Mouse (Mus musculus): ENCODE data around the gene Sprr3.
"Not testable (repeated sequence)": the region's sequence is repeated elsewhere in the genome, so short reads cannot be mapped to it uniquely, and the experiment has no call there.

Gene Sprr3

GRCm38 (mm10) chr3:92458620-92459019 lies at the start of gene Sprr3:
TSS of gene Sprr3 (minus strand) at chr3:92458720.
- DNase-seq (ENCODE audit: low read depth, low spot score) = no peak

DNA sequence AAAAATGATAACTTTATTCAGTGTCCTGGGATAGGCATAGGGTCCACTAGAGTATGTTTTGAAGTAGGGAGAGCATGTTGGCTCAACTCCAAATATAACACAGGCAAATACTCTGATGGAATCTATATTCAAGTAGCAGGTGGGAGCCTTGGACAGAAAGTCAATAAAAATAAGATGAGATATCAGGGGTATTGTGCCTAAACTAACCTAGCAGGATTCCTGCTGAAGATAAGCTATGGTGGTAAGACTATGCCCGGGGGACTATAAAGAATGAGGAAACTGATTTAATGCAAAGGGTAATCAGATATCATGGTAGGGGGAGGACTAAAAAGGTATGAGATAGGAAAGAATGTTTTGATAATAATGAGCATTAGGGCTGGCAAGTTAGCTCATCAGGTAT lies 49.7 kb upstream of the Sprr3 start:
- no peak for DNase-seq (ENCODE audit: low read depth, low spot score)

GRCm38 (mm10) chr3:92503528-92503927 lies 45.0 kb upstream of the Sprr3 start:
- DNase-seq (ENCODE audit: low read depth, low spot score) = no peak

GRCm38 (mm10) chr3:92500393-92500792 lies 41.9 kb upstream of the Sprr3 start, which contains the start of gene Sprr4:
TSS of gene Sprr4 (minus strand) at chr3:92500493.
- no peak for DNase-seq (ENCODE audit: low read depth, low spot score)

- not testable (repeated sequence) for DNase-seq (ENCODE audit: low read depth, low spot score)
Observed at GRCm38 (mm10) chr3:92490262-92490661, 31.7 kb upstream of the Sprr3 start.

GRCm38 (mm10) chr3:92486307-92486706 lies 27.8 kb upstream of the Sprr3 start:
- DNase-seq (ENCODE audit: low read depth, low spot score) = no peak

- DNase-seq (ENCODE audit: low read depth, low spot score) = no peak
Observed at GRCm38 (mm10) chr3:92485863-92486262, 27.3 kb upstream of the Sprr3 start, which contains the start of gene Sprr1a. TSS of gene Sprr1a (minus strand) at chr3:92485895.

- not testable (repeated sequence) for DNase-seq (ENCODE audit: low read depth, low spot score)
Observed at GRCm38 (mm10) chr3:92481249-92481648, 22.7 kb upstream of the Sprr3 start.

DNA sequence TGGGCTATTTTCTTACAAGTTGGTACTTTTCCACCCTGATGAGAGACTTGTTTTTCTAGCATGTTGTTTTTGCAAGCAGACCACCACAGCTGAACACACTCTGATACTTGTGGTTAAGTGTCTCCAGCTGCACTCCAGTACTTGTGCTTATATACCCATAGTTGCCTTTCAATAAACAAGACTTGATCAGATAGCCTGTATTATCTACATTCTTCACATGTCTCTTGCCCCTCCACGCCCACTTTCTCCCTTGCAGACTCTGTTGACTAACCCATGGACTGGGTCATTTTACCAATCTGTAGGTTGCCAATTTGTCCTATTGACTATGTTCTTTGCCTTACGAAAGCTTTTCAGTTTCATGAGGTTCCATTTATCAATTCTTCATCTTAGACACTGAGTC lies 11.6 kb upstream of the Sprr3 start:
- DNase-seq (ENCODE audit: low read depth, low spot score) = no peak

DNA sequence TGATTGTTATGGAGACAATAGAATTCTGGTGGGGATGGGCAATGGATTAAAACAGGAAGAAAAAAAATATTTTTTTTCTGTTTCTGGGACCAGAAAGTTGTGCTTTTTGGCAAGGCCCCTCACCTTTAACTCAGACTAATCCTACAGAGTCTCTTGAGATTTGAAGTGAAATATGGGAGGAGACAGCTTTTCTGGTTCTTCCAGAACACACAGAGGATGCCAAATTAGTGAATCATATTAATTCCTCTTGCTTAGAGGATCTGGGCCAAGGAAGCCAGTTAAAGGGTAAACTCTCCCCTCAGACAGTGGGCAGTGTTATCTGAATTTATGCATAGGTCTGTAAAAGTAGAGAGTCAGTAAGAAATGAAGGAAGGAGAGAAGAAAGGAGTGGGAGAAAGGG lies 8.9 kb upstream of the Sprr3 start:
- no peak for DNase-seq (ENCODE audit: low read depth, low spot score)

DNA sequence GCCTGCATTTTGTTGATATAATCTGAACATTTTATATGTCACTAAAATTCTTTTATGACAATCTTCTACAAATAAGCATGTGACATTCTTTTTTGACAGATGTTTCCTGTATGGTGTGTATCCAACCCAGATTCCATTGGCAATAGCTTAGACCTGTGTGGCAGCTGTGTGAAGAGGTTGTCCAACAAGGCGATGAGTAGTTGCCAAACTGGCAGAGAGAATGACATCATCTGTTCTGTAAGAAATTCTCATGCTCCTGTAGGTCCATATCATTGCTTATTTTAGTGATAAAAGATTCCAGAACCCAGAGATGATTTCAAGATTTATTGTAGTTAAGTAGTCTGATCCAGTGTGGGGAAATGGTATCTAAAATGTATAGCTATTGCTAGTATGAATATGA lies 8.1 kb upstream of the Sprr3 start:
- no peak for DNase-seq (ENCODE audit: low read depth, low spot score)

- no peak for DNase-seq (ENCODE audit: low read depth, low spot score)
Observed at GRCm38 (mm10) chr3:92455151-92455550, 3.4 kb downstream of the Sprr3 start.

GRCm38 (mm10) chr3:92440177-92440576 lies 18.3 kb downstream of the Sprr3 start:
- DNase-seq (ENCODE audit: low read depth, low spot score) = no peak

DNA sequence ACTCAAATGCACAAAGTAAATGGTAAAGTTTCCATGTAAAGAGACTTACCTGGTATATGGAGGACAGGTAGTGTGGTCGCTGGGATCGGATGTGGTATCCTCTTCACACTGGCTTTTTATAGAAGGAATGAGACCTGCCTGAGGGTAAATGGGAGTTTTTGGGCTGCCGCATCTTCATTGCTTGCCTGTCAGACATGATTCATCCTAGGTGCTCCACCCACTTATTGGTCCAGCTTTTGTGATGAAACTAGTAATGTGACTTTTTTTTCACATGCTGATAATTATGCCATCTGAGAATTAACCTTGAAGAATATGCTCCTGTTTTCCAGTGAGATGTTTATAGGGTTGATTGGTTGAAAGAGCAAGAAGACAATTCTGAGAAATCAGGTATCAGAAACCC lies 19.8 kb downstream of the Sprr3 start, which contains the start of gene Sprr1b:
Gene Sprr1b (minus strand): TSS at position 101 of the 400 bp plus-strand sequence.
- DNase-seq (ENCODE audit: low read depth, low spot score) = no peak

DNA sequence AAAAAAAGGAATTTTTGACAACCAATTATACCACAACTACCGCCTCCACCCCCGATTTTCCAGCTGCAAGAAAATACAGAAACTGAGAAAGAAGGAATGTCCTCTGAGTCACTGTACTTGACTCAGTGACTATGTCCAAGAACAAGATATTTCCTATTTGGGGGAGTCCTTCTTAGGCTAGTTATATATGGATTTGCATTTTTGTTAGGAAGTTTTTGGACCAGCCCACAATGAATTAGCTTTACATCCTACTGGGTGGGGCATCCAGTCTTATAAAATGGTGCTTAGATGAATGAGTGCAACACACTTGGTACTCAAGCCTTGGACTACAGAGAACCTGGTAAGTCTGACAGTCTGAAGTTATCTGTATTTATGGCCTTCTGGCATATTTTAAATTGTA lies 26.2 kb downstream of the Sprr3 start, which contains the start of gene Sprr2k:
Gene Sprr2k (plus strand): TSS at position 301 of the 400 bp plus-strand sequence.
- no peak for DNase-seq (ENCODE audit: low read depth, low spot score)

DNA sequence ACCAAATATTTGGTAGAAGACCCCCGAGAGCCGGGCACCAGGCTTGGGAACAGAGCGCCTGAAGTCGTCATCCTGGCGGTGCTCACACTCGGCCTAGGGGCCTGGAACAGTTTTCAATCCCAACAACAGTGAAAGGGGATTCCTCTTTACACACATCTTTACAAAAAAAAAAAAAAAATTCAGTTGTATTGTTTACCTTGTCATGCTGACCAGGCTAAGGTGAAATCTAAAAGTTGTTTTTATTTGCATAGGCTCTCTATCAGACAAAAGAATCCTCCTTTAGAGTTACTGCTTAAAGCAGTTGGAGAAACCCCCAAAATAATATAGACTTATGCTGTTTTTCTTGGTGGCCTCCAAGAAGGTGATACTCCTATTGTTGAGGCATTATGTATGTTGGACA lies 29.2 kb downstream of the Sprr3 start, which contains the start of gene Gm9774:
Gene Gm9774 (minus strand): TSS at position 101 of the 400 bp plus-strand sequence.
- DNase-seq (ENCODE audit: low read depth, low spot score) = no peak

- no peak for DNase-seq (ENCODE audit: low read depth, low spot score)
Observed at GRCm38 (mm10) chr3:92417782-92418181, 40.7 kb downstream of the Sprr3 start, which contains the start of gene Sprr2j-ps. TSS of gene Sprr2j-ps (plus strand) at chr3:92418082.

GRCm38 (mm10) chr3:92407691-92408090 lies 50.8 kb downstream of the Sprr3 start, which contains the start of gene Sprr2i:
TSS of gene Sprr2i (plus strand) at chr3:92407991.
- DNase-seq (ENCODE audit: low read depth, low spot score) = no peak

All from CD4-positive helper T cell, adult 2 months (primary cell).